Mouse (Mus musculus): ENCODE data around the gene Il21r.

Gene Il21r

DNA sequence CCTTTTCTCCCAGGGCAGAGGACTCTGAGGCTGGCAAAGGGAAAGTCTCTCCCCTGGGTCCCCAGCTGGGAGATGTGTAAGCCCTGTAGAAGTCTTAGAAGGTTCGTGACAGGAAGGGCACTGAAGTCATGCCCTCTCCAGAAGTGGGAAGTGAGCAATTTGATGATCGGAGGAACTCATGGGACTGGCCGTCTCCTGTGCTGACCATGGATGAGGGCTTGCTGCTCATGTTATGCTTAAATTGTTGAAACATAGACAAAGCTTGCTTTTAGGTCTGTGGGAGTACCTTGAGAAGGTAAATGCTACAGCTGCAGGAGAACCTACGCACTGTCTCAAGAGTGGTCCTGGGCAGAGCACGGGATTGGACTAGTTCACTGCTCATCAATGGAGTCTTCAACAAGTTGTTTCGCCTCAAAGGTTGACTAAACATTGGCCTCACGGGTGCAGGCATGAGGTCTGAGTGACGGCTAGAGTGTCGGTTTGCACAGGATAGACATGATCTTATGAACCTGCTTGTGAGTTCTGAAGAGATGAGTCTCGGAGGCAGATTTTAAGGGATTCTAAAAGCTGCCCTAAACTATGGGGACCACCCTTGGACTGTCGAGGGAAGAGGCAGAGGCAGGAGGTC lies 1.3 kb upstream of the Il21r start:
- DNase-seq, result no peak

DNA sequence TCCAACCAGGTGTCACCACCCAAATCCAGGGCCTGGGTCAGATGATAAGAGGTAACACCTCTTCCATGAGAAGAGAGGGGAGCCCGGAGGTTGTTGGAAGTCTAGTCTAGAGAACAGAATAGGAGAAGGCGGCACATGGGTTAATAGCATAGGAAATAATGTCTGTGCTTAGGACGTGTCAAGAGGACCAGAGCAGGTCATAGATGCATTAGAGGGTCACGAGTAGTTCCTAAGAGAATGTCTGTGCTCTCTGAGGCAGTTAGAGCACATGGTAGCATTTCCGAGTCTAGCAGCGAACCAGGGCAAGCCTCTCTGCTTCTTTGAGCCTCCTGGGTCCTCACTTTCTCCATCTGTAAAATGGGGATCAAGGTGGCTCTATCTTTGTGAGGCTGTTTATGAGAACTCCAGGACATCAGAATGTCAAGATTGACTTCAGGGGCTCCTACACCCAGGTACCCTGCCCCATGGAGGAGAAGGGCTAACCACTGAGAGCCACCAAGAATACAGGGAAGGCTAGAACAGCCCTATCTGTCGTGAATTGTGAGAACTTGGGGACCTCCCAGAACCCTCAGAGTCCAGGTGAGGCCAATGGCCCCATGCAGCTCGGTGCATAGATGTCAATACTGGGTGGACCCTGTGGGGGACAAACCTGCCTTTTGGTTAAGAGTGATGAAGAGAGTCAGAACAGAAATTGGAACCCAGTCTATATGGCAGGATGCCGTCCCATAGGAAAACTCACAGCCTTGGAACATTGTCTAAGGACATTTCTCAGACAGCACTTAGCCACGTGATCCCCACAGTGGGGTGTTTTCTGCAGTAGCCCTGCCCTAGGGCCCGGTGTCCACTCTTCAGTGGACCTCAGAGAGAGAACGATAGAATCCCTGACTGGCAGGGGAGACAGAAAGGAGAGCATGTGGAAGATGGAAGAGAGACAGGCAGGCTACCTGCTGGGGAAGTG lies 1.4 kb downstream of the Il21r start:
- no peak for DNase-seq

DNA sequence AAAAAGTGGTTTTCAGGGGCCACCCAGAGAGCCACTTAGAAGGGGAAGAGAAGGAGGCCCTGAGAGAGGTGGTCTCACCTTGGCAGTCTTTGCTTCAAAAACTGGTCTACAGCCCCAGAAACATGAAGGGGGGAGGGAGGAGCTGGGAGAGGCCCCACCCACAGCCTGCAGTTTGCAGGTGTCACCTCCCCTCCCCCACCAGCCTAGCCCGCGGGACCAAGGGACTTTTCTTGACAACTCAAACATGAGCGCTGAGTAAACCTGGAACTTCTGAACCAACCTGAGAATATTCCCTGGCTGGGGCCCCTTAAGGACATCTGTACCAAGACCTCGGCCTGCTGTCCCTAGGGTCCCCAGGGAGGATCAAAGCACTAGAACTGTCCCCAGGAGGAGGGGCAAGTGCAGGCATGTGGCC lies 2.5 kb downstream of the Il21r start:
- DNase-seq, result no peak

DNA sequence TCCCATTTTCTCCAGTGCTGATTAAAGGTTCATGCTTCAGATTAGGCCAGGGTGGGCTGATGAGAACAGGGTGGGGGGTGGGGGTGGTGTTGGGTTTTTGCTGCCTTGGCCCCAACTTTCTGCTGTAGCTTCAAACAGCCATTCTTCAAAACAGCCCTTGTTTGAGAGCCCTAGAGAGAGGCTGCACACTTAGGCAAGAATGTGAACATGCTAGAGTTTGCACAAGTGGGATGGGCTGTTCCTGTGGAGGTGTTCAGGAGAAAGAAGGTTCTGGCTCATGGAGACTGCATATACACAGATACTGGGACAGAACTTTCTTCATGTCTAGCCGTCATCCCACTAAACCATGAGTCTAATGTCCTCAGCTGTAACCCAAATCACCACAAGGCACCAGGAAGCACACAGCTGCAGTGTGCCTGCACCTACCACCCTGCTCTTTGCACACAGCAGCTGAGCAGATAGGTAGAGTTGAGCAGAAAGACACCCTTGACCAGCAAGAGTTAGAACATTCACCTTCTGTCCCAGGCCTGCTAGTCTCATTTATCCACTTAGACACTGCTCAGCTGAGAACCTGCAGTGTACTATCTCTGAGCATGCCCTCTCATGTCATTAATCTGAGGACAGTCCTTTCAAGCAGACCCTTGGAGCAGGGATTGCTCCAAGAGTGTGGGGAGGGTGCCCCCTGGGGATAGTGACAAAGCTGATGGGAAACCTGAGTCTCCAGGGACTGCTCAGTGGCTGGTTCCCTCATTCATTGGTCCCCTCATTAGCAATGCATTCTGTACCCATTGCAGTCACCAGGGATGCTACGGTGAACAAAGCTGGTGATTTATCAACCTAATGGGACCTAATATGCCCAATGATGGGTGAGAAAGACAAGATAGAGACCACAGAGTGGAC lies 3.3 kb downstream of the Il21r start:
- peak; percentile 16 for DNase-seq

DNA sequence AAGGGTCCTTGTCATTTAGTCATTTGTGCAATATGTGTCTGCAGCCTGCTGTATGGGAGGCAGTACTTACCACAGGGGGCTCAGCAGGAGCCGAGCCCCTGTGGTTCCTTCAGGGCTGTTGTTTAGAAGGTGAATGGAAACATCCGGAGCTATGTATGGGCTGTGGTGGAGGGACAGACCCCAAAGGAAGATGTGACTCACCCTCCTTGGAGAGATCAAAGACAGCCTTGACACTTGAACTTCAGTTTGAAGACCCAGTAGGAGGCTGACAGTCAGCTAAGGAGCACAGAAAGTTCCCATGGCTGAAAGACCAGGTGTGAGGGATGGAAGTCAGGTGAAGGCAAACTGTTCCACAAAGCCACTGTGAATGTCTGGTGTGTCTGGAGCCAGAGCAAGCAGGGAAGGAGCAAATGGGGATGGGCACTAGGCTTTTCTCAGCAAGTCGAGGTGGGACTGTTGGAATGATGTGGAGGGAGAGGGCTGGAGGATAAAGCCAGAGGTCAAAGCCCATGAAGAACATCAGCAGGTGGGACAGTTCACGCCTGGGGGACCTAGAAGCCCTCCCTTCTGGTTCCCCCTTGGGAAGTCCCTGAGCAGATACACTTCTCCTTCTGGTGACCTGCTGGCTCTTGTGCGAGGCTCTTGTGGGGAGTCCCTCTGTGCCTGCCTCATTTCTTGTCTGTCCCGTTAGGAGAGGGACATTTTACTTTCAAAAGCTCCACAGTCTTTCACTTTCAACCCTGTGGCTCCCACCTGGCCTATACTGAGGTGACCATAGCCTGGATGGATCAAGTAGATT lies 4.4 kb downstream of the Il21r start:
- no peak for DNase-seq

DNA sequence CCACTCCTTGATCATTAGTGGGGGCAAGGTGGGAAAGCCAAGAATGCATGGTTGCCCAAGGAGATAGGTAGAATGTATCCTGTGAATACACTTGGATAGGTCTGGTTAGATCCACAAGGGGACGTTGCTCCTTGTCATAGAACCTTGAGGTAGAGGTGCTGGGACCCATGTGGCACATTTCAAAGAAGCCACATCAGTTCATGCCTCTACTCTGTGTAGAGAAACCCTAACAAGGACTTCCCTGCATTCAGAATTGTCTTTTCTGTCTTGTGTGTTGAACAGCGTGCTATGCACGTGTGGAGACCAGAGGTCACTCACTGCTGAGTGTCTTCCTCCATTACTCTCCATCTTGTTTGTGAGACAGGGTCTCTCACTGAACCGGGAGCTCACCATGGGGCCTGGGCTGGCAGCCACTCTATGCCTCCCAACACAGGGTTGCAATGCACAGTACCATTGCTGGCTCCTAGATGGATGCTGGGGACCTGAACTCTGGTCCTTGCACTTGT lies 5.0 kb downstream of the Il21r start:
- no peak for DNase-seq

DNA sequence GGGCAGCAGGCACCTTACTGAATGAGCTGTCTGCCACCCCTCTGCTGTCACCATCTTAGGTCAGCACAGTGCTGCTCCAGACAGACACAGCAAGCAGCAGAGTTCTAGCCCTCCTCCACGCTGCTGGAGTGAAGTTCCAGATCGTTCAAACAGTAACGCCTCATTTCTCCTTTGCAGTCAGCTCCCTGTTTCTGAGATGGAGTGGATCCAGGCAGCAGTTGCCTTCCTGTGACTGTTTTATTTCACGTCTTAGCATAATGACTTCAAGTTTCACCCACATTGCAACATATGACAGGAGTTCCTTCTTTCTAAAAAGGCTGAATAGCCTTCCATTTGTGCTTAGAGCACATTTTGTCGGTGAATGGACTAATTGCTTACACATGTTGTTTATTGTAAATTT lies 10.3 kb downstream of the Il21r start:
- DNase-seq, result no peak

DNA sequence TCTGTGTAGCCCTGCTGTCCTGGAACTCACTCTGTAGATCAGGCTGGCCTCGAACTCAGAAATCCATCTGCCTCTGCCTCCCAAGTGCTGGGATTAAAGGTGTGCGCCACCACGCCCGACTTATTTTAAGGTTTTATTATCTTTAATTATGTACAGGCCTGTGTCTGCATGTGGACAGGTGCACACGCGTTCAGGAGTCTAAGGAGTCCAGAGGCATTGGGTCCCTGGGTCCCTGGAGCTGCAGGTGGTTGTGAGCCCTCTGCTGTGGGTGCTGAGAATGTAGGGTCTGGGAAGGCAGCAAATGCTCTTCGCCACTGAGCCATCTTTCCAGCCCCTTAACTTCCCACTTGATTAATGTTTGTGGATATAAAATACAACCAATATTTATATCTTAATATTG lies 12.2 kb downstream of the Il21r start:
- DNase-seq, result no peak

DNA sequence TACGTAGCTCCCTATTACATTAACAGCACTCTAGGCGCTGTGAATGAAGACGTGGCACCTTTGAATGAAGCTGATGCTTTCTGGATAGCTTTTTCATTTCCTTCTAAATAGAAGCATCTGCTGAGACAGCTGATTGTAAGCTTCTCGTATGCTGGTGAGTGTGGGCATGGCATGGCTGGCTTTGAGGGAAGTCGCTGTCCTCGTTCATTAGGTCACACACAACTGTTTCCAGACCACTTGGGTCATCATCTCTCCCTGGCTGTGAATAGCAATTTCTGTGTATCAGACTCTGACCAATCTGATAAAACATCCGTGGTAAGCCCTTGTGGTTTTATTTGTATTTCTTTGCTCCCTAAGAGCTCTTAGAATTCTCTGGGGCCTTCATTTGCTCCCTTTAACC lies 14.8 kb downstream of the Il21r start:
- DNase-seq, result no peak

DNA sequence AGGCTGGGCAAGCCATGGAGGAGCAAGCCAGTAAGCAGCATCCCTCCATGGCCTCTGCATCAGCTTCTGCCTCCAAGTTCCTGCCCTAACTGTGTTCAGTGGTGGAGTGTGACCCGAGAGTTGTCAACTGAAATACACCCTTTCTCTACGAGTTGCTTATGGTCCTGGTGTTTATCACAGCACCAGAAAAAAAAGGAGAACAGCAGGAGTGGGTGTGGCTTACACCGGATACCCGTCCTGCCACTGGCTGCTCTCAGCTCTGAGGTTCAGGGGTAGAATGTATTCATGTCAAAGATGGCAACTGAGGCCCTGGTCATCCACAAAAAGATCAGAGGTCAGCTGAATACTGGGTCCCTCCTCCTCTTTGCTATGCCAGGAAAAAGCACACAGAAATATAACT lies 16.8 kb downstream of the Il21r start:
- no peak for DNase-seq

DNA sequence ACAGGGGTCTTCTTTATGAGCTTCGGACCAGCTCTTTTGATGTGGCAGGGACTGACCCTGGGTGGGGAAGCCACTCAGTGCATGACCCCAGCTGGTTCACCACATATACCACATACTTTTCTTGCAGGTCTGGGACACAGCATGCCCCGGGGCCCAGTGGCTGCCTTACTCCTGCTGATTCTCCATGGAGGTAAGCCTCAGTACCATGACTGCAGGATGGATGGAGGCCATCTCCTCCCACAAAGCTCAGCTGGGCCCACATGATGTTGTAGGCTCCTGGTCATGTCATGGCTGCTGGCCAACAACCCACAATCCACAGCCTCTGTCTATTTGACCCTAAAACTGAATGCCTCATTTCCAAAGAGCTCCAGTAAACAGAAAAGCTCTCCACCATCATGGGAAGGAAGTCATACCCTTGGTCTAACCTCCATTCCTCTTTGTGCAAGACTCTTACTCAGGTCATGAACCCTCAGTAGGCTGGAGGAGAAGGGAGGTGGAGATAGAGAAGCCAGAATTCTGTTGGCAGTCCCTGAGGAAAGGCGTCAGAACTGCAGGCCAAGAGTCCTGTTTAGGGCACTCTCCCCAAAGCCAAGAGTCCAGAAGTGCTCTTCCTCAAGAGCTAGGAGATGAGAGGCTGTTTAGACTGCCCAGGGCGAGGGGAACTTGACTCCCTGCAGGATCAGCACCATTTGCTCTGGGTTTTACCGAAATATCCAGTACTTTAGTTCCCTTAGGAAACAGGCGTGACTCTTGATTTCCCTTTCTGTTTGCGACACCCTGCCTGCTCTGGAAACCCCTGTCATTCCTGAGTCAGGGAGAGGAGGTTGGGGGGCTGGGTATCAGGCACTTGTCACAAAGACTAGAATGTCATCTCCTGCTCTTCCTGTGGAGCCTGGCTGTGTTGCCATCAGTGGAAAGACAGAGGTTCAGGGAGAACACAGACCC lies 19.8 kb downstream of the Il21r start:
- no peak for DNase-seq

DNA sequence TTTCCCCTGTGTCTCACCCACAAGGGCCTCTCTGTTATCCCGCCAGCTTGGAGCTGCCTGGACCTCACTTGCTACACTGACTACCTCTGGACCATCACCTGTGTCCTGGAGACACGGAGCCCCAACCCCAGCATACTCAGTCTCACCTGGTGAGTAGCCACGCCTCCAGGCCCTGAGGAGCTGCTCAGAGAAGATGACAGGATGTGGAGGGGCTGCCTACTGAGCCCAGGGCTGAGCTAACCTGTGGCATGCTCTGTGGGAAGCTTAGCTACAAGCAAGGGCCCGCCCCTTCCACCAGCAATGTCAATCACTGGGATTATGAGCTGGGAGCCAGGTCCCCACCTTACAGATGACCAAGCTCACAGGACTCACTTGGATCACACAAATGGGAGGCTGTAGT lies 22.0 kb downstream of the Il21r start:
- DNase-seq, result no peak

DNA sequence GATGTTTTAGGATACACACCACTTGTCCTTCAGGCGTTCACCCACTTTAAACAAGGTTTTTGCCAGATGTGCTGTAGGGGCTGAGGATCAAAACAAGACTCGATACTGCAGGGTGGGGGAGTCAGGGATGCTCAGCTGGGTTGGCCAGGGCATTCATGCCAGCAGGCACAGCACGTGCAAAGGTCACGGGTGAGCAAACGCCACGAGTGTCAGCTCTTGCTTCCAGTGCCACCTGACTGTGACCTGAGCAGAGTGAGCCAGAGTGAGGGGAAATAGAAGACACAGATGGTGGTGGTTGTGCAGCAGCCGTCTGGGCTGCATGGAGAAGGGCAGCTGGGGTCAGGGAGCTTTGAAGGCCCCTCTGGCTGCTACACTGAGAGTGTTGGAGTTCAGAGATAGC lies 22.6 kb downstream of the Il21r start:
- no peak for DNase-seq

DNA sequence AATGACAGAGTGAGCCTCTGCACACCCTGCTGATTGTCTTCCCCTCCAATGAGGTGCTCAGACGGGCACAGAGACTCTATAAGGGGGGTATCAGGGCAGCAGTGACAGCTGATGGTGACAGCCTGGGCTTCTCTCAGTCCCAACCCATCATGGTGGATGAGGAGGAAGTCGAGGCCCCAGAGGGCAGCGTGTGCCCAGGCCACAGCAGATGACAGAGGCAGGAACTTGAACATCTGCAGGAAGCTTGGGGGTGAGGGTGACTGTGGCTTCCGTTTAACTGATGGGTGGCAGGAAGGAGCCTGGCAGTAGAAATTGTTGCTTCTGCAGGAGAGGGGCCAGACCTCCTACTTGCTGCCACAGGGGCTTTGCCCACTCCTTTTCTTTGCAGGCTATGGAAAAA lies 27.1 kb downstream of the Il21r start:
- no peak for DNase-seq

DNA sequence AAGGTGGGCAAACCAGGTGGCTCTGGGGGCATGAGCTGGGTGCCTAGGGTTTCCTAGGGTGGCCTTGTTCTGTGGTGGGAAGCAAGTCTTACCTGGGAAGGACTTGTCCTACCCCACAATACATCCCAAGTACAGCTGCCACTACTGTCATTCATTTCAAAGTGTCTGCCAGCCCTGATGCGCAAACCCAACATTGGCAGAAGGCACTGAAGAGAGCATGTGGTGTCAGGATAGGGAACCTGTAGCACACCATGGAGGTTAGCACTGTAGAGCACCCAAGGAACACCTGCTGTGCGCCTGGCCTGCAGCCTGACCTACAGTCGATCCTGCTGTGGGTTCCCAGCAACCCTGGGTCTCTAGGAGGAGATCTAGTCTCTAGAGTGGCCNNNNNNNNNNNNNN lies 27.8 kb downstream of the Il21r start:
- no peak for DNase-seq

DNA sequence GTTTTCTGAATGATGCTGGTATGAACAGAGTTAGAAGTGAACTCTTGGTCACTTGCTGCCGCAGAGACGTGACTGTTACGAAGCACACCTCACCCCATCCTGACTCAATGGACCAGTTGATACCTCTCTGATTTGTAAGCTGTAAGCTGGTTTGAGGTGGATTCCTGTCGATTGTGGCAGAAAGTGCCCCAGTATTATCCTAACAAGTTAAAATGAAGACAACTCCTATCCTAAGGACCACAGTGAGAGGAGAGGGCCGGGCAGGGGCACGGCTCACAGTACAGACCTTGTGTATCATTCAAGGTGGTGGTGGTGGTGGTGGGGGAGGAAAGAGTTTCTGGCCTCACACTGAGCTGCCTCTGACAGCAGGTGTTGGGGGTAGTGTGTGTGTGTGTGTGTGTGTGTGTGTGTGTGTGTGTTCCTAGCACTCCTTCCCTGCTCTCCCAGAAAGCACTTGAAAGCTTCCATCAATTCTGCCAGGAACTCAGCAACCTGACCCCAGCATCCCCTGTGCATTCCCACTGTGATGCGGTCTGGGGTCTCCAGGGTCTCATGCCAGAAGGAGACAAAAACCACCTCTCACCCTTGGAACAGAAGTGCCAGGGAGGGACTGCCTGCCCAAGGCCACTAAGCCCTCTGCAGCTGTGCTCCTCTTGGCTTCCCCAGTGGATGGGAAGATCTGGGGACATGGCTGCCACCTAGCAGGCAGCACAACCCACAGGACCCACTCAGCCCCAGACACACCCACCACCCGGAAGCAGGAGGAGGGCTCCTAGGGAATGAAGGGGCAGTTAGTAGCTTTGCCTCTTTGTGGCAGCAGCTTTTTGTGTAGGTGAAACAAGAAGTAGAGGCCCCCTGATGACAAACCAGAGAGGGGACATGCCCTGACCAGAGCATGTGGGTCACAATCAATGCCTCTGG lies 34.3 kb downstream of the Il21r start:
- DNase-seq, result no peak

DNA sequence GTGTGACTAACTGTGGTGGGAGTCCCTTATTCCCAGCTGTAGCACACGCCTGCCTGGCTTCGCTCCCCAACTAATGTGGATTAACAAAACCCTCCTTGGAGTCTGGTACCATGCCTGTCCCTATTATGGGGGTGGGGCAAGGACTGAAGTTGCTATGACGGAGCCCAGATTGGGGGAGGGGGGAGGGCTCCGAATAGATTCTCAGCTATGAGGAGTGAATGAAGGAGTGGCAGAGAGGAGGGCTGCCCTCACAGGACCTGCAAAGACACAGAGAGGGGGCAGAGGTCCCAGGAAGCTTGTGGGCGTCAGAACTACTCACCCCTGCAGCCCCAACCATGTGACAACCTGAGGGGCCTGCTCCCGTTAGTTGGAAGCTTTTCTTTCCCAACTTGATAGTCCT lies 35.1 kb downstream of the Il21r start:
- DNase-seq, result peak; percentile 17

DNA sequence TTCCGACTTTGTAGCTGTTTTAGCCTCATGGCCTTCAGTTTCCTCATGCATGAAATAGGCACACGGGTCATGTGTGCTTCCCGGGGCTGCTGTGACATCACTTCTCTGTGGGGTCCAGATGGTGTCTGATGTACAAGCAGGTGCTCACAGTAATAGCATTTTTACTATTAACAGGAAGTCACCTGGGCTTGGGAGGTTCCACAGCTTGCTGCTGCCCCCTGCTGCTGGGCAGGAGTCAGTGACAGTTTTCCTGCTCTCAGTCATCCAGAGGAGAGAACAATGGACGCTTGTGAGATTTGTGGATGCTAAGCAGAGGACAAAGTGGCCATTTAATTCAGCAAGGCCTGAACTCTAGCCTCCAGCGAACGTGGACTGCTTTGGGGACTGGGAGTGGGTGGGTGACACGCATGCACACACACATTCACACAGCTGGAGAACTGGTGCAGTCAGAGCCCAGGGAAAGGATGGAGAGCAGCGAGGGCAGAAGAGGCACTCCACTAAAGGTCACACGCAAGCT lies 35.7 kb downstream of the Il21r start:
- DNase-seq, result peak; percentile 88

DNA sequence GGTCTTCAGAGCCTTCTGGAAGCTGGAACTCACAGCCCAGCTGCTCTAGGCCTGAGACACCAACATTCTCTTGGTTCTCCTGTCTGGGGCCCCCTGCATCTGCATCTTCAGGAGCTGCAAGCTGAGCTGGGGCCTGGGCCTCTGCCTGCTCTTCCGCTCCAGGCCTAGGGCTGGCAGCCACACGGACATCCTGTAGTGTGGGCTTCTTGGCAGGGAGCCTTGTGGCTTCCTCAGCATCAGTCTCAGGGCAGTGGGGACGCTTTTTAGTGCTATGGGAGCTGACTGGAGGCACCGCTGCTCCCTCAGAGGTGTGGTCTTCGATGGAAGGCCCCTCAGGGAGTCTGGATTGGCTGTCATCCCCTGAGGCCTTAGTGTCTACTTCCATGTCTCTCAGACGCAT lies 40.7 kb downstream of the Il21r start:
- no peak for DNase-seq

DNA sequence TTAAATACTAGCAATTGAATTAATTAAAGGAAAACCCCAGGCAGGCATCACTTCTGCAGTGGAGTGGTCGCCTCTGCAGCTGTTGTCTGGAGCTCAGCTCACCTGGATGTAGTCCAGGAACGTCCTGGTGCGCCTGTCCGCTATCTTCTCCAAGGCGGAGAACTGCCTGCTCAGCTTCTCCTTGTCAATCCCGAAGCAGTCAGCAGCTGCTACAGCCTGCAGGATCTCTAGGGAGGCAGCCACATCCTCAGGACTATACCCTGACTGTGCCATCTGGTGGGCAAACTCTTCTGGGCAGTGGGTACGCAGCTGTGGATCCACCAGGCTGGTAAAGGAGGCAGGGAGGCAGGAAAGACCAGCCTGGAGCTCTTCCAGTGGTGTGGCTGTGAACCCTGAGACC lies 42.2 kb downstream of the Il21r start:
- DNase-seq, result no peak

Data from retina, postnatal 1 day (tissue).